Mouse (Mus musculus) spleen, postnatal 0 days (tissue): ENCODE results near the gene Fibin. TPM values are rescaled to one million over a fixed set of nuclear protein-coding genes. Genes with fewer than 3 reads are reported as not detected.

ENCODE experiments used
- polyA plus RNA-seq: library from polyadenylated mRNA; unstranded; fragments of >200 nt; fragmentation: Nextera tagmentation; extraction: Ambion mirVana; gene quantifications from 2 replicates; pipeline ENCODE4 v1.2.1, GENCODE M21; 2015

The Fibin gene
- 4.0 and 4.5 TPM in 2 replicates for polyA plus RNA-seq

DNA sequence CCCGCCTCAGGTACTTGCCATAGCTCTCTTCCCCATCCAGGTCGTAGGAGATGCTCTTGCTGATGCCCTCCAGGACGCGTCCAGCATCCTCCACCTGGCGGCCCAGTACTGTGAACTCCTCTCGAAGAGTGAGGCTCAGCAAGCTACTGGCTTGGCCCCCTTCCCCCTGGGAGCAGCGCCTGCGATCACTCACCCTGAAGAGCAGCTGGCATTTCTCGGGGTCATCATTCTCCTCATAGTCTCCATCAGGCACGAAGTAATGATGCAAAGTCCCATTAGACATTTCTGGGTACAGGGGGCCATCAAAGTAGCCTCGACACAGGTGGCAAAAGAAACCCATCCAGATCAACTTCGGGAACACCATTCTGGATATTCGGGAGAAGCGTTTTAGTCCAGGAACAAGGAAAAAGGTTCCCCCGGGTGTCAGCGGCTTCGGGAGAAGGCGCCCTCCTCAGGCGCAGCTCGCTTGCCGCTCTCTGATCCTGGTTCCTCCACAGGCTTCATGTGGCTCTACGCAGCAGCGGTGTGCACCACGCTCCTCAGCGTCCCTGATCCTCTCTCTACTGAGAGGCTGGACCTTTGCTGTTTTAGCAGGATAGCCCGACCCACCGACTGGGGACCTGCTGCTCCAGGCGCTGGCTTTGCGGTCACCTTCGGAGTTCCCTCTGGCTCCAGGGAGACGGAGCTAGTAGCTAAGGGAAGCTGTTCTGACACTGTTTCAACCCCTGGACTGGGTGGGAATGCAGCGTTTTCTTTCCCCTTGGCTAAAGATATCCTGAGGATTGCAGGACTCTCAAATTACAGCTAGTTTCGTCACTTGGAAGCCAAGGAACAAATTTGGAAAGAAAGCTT, at the start of gene Fibin:
Gene Fibin (minus strand): TSS at position 752 of the 852 bp plus-strand sequence.

DNA sequence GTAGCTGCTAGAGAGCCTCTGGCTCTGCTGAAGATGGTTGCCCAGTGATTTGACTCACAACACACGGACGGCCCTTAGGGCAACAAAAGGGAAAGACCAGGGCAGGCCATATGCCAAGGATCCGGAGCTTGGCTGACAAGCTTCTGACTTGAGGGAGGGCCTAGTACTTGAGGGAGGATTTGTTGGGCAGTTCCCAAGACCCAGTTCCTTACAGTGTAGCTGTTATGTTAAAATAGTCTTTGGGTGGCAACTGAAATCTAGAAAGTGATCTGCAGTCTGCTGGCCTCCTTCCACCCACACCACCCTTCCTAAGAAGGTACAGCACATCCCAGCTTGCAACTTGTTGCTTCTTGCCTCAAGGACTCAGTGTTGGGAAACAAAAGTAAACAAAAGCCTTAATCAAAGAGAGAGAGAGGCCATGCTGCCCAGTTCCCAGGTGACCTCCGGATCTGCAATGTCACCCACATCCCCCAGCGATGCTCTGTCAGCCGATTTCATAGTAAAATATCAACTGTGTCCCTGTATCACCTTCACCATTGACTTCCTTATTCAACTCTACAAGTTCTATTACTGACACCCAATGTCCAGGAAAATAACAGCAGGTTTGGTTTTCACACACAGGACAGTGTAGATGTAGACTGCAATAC, 48.4 kb downstream of the Fibin start, which contains the start of gene Bbox1:
Gene Bbox1 (minus strand): TSS at position 52 of the 647 bp plus-strand sequence.

Other genes with a start within 250 kb of the Fibin start
- gene Bbox1, start 48.6 kb downstream of the Fibin start, polyA plus RNA-seq, result 0.08 TPM in 1 of 2 replicates, not detected in the other
- not detected in 2 replicates for gene Slc5a12, start 234.1 kb upstream of the Fibin start, polyA plus RNA-seq